Mouse (Mus musculus) megakaryocyte, embryonic 14.5 days (primary cell): ENCODE data around the gene Sdk2.

Source experiments
- FLI1 ChIP-seq: IDR thresholded peaks from 2 replicates; pipeline ENCODE4 v1.6.1; 2012; ENCODE audit warnings: low read length, inconsistent platforms, mixed read lengths
- GATA1 ChIP-seq: IDR thresholded peaks from 3 replicates; pipeline ENCODE4 v1.6.1; 2012; ENCODE audit warnings: mixed read lengths, low read length, inconsistent platforms, borderline replicate concordance

GRCm38 (mm10) chr11:113802456-113802855 lies 264.4 kb downstream of the Sdk2 start:
- TF ChIP-seq GATA1: no peak
- no peak for TF ChIP-seq FLI1
